Mouse (Mus musculus) yolk sac, embryonic 10.5 days (tissue): ENCODE measurements around the gene Gpr137c.

ENCODE experiments used
- DNase-seq: peaks from one replicate; pipeline ENCODE4 v3.0.0-alpha.2; 2017; ENCODE audit warnings: low spot score

The Gpr137c gene

DNA sequence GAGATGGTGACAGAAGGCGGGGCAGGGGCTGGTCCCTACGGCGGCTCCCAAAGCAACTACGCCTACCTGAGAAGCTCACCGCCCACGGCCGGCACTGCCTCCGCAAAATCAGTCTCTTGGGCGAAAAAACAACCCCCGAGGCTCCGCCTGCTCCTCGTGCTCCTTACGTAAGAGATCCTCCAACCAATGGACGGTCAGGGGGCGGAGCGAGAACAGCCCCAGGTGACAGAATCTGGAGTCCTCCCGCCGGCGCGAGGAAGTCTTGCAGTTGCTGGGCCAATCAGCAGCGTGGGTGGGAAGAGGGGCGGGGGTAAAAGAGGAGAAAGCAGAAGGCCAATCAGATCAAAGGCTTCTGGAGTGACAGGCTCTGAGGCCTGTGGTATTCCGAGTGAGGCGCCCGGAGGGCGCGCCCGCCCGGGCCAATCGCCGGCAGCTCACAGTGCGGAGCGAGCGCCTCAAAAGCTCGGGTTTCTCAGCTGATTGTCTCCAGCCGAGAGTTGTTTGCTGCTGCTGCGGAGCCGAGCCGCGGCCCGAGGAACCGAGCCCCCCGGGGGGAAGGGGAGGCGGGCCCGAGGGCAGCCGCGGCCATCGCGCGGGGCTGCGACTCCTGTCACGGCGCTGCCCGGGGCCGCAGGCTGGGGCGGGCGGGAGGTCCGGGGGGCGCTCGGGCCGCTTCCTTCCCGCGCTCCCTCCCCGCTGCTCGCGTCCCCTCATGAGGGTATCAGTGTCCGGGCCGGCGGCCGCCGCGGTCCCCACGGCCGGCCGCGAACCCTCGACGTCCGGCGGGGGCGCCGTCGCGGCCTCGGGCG, at the start of gene Gpr137c:
Gene Gpr137c (plus strand): TSS at position 437 of the 809 bp plus-strand sequence.
- DNase-seq: peak; percentile 99

DNA sequence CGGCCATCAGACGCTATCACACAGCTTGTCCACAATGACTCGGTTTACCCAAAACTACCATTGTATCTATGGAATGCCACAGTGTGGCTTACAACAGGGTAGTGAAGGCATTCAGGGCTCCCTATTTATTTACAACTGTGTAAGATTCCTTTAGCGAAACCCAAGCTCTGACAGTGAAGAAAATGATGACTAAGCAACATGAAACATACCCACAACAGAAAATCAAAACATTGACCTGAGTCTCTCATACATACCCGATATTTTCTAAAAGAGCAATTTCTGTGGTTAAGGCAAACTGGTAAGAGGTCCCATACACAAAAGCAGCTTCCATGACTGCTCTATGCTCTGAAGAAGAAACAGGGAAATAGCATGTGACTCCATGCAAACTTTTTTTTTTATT, 47.3 kb upstream of the Gpr137c start:
- no peak for DNase-seq

DNA sequence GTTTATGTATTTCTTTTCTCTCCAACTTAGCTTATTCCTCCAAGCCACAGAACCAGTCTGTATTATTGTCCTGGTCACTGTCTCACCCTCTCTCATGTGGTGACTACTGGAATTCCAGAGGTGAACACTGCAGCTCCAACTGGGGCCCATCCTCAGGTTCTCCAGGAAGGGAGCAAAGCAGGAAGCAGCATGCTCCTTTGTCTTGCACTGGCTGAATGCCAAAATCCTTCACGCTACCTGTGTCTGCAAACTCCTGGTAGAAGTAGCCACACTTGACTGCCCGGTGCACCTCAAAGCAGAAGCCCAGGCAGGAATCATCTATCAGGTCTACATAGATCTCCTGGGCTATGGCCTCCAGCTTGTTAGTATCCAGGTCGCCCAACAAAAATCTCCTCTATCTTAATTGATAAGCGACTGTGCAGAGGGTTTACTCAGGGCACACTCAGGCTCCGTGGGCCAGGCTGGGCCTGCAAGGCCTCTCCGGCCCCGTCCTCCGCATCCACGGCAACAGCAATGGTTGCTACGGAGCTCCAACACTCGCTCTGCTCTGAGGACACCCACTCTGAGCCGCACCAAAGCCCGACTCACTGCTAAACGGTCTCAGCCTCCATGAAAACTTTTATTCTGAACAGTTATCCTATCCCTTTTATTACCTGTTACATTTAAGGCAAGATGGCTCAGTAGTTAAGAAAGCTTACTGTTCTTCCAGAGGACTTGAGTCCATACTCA, 44.3 kb upstream of the Gpr137c start:
- no peak for DNase-seq

DNA sequence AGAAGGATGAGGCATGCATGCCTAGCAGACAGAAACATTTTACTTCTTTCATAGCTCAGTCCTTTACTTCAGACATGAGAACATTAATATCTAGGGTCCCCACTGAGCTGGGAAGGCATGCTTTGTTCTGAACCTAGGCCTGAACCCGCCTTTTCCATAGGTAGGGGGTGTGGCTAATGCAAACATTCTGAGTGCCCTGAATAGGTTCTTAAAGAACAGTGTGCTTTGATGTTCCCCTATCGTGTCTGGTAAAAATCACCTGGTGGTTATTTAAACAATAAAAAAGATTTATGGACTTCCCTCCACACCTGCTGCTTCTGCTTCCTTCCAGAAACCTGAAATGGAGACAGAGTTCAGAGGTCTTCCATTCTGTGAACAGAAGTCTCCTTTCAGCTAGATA, 40.3 kb upstream of the Gpr137c start:
- no peak for DNase-seq

DNA sequence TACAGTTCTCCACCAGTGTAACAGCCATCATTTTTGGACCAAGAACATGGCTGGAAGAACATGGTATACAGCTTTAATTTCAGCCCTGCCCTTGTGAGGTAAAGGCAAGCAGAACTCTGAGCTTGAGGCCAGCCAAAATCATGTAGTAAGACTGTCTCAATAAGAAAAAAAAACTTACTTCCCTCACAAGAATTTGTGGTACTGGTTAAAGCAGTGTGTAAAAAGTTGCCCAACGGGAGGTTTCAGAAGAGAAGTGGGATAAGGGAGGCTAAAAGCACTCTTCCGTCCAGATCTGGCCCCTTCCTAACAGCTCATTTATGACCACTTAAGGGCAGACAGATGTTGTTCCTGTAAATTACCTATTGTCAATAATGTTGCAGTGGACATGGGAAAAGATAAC, 39.9 kb upstream of the Gpr137c start:
- DNase-seq: no peak

DNA sequence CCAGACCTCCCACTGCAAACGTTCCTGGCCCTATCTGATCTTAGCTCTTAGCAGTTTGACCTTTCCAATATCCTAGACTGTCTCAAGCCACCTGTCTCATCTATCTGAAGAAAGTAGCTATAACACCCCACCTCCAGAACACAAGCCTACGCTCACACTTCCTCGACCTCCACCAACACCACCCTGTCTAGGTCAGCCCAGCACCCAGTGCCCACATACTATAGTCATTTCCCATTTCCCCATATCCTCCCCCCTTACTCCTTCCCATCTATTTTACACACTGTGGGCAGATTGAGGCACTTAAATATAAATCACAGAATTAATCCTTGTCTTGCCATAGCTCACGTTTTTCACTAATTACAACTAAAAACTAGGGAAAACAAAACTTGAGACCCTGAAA, 37.9 kb upstream of the Gpr137c start:
- DNase-seq: no peak

DNA sequence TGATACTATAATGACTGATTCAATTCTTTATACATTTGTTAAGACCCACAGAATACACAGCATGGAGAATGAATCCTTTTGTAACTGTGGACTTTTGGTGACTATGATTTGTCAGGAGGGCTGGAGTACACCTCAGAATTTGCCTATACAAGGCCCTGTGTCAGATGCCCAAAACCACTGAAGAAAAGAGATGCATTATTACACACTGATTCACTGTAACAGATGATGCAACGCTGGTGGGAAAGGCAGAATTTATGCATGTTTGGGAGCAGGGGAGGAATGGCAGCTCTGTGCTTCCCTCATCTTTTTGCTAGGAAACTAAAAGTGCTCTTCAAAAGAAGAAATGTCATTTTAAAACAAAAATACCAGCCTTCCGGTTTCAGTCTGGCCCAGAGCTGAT, 28.5 kb upstream of the Gpr137c start:
- DNase-seq: no peak

DNA sequence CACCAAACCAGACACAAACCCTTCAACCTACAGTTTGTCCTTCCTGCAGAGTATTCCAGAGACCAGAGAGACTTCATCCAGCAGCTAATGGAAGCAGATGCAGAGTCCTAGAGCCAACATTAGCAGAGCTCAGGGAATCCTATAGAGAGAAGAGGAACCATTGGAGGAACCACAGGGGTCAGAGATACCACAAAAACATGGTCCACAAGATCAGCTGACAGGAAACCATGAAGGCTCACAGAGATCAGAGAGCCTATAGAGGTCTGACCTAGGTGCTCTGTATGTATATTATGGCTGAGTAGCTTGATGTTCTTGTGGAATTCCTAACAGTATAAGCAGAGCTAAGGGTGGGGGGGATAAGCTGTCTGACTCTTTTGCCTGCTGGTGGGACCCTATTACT, 18.9 kb upstream of the Gpr137c start:
- no peak for DNase-seq

DNA sequence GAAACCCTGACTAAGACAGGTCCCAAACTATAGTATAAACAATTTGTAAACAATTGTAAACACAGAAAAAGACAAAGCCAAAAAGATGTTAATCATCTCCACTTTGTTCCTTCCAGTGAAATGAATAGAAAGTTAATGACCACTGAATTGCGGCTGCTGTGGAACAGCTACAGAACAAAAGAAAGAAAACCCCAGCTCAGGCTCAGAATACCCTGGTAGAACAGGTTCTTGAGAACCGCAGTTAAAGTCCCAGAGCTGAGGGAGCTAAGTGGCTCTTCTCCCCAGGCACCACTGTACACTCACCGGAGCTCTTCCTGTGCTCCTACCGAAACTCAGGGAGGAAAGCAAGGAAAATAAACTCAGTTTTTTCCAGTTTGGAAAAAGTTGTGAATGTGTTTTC, 8.8 kb upstream of the Gpr137c start:
- DNase-seq: no peak

DNA sequence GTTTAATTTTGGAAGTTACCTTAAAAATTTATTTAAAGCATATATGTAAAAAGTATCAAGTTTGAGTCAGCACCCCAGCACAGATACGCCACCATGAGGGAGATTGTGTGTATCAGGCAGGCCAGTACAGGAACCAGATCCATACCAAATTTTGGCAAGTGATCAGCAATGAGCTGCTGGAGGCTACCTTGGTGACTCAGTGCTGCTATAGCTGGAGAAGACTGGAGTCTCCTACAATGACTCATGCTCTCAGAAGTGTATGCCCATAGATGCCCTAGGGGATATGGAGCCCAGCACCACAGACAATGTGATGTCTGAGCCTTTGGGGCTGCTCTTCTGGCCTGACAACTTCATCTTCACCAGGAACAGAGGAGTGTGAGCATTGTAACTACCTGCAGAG, 8.1 kb upstream of the Gpr137c start:
- no peak for DNase-seq

DNA sequence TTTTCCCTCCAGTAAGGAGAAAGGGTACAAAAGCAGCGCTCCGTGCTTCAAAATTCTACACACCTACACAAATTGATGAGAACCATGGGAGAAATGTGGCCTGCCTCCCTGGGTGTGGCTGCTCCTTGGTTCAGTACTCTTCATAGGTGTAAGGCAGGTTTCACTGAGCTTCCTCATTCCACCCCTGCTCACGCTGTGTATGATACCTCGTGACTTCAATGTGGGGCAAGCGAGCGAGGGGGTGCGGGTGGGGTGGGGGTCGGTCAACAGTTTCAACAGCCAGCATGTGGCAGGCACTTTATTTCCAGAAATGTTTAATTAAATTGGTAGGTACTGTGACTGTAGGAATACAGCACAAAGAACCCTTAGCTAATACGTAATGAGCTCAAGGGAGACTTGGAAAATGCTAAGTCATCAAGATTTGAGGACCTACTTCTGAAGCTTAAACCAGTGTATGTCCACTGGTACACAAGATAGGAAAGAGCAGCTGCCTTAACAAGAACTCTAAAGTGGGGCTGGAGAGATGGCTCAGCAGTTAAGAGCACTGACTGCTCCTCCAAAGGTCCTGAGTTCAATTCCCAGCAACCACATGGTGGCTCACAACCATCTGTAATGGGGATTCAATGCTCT, 2.7 kb upstream of the Gpr137c start:
- no peak for DNase-seq

DNA sequence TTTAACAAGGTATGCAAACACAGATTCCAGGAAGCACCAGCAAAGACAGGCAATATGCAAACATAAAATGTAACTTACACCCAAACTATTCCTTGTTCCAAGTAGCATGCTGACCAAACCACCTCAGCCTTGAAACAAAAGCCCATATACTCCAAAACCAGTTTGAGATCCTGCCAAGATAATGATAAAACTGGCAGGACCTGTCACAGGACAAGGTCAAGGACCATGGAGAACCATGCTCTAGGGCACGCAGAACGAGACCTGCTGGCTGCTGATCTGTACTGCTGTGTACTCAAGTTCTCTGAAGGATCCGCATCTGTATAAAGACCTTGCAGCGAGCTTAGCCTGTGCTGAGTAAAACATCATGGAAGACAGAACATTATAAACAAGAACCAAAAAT, 1.8 kb upstream of the Gpr137c start:
- no peak for DNase-seq

DNA sequence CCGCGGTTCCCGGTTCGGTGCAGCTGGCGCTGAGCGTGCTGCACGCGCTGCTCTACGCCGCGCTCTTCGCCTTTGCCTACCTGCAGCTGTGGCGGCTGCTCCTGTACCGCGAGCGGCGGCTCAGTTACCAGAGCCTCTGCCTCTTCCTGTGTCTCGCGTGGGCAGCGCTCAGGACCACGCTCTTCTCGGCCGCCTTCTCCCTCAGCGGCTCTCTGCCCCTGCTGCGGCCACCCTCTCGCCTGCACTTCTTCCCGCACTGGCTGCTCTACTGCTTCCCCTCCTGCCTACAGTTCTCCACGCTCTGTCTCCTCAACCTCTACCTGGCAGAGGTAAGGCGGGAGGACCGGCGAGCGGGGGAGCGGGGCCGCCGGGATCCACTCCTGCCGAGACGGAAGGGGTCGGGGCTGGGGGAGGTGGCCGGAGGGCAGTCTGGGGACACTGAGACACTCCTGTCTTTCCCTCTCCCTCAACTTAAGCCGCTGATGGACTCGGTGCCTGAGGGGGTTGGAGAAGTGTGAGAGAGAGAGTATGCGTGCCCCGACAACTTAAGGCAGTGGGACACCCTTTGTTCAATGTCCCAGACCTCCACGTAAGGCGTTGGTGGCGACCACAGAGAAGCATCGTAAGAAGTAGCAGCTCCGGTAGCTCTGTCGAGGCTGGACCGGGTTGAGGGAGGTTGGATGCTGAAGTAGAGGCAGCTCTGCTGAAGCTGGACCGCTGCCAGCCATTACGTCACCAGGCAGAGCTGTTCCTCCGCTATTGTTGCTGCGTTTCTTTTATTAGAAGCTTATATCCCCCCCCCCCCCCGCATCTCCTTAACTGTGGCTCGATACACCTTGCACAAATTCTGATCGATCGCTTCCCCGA, 806 bp downstream of the Gpr137c start, which contains the start of gene Txndc16:
Gene Txndc16 (minus strand): TSS at position 239 of the 867 bp plus-strand sequence.
- DNase-seq: peak; percentile 58

DNA sequence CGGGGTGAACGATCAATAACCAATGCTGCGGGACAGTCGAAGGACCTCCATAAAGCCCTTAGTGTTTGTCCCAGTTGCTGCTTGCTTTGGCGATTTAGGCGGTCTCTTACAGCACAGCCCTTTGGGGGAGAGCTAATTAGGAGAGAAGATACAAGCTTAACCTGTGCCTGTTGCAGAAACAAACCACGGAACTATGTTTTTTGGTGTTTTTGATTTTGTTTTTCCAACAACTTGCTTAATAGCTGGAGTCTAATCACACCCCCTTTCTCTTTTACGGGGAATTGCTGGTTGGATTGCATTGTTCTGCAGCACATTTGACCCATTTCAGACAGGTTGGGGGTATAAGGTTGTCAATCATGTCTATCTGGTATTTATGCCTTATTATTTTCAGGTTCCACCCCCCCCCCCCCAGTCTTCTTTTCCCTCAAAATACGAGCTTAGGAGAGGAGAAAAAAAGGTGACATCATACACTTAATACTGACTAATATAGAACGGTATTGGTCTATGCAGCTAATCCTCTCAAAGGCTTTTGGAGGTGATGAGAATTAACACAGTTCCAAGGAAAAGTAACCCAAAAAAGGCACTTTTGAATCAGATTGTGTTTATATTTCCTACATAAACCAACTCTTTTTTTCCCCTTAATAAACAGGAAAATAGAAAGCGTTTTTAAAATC, 1.6 kb downstream of the Gpr137c start:
- DNase-seq: no peak

DNA sequence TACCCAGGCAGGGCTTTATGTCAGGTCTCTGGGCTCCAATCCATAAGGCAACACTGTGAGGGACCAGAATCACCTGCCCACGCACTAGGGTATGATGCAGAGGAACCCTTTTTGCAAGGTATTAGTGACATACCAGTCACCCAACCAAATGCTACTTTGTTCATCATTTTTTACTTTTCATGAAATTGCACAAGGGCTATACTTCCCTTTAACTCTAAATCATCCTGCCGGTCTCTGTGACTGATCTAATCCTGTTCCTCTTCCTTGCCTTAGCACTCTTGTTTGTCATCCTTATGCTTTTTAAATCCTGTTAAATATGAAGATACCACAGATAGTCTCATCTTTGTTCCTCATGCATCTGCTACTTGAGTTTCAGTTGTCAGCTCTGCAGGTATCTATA, 19.5 kb downstream of the Gpr137c start:
- no peak for DNase-seq

DNA sequence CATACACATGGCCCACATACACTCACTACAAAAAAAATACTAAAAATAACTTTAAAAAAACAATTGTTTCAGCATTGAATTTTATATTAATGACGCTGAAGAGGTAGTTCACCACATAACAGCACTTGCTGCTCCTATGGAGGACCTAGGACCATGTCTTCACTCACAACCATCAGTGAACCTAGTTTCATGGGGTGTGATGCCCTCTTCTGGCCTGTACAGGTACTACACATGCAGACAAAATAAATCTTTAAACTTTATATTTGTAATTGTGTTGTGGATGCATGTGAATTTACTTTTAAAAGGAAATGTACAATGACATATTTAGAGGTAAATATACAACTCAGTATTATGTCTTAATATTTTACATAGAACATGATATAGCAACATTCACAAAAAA, 22.1 kb downstream of the Gpr137c start:
- DNase-seq: no peak

DNA sequence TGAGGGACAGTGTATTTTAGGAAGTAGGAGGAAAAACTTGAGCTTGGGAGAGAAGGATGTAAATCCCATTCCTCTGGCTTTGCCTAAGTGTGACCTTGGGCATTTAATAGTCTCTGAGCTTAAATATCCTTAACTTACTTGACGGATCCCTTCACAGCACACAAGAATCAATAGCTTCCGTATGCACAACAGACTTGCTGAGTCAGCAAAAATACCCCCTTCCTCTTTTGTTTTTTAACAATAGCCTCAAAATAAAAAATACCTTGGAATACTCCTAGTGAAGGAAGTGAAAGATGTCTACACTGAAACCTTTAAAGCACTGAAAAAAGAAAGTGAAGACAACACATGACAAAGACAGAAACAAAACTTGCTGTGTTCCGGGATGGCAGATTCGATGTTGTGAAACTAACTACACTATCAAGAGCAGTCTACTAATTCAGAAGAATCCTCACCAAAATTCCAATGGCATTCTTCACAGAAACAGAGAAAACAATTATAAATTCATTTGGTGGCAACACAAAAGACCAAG, 32.1 kb downstream of the Gpr137c start:
- DNase-seq: no peak

DNA sequence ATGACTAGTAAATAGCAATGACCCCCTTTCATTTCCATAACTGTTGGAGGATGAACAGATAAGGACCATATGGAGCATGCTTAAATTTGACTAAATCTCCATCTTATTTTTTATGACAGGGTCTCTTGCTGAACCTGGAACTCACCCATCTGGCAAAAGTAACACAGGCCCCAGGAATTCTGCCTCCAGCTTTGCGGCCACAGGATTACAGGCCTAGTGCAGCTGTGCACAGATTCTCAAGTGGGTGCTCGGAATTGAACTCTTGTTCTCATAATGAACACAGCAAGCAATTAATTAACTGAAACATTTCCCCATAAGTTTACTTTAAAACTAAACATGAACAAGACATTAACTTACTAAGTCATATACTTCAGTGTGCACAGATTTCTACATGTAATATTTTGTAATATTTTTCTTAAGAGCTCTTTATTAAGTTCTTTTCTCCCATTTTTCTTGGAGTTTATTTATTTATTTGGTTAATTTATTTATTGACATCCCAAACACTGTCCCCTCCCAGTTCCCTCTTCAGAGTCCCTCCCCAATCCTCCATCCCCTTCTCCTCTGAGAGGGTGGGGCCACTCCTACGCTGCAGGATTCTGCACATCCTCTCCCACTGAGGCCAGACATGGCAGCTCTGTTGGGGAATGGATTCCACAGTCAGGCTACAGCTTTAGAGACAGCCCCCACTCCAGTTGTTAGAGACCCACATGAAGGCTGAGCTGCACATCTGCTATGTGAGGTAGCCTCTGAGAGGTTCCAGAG, 44.5 kb downstream of the Gpr137c start:
- no peak for DNase-seq

DNA sequence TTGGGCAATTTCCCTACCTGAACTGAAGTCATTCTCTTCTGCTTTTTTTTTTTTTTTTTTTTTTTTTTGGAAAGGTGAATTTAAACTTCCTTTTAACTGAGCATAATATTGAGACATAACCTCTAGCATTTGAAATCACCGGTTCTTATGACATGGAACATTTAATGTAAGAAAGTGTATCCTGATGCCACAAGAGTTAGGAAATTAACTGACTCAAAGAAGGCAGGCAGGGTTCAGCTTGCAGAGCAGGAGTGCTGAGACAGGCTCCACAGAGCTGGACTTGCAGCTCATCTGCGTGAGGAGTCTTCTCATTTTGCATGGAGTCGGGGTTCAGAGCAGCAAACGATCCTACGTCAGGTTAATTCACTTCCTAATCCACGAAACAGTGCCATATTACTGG, 56.3 kb downstream of the Gpr137c start:
- DNase-seq: no peak

DNA sequence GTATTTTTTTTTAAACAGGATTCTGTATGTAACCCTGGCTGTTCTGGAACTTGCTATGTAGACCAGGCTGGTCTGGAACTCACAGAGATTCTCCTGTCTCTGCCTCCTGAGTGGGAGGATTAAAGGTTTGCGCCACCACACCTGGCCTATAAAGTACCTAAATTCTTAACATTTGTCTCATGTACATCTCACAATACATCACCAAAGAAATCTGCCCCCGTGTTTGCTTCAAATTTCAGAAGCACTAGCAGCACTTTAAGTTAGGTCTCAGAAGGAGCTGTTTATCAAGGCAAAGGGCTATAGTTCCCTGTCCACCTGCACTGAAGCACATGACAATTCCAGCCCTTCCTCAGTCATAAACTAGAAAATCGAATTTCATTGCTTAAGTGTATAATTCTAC, 62.5 kb downstream of the Gpr137c start:
- no peak for DNase-seq

DNA sequence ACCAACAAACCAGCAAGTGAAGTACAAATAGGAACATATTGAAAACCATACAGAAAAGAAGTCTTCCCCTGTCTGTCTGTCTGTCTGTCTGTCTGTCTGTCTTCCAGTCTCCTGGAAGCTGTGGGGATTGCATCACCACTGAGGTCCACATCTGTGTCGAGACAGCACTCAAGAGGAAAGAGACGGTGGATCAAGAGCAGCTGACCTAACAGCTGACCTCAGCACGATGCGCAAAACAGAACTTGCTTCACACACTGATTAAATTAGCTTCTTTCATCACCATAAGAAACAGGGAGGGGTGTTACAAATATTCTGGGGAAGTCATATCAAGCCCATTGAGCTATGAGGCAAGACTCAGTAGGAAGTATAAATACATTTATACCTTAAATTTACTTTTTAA, 72.1 kb downstream of the Gpr137c start:
- no peak for DNase-seq
